Mouse (Mus musculus): ENCODE measurements around the gene Pde8b.

The Pde8b gene

DNA sequence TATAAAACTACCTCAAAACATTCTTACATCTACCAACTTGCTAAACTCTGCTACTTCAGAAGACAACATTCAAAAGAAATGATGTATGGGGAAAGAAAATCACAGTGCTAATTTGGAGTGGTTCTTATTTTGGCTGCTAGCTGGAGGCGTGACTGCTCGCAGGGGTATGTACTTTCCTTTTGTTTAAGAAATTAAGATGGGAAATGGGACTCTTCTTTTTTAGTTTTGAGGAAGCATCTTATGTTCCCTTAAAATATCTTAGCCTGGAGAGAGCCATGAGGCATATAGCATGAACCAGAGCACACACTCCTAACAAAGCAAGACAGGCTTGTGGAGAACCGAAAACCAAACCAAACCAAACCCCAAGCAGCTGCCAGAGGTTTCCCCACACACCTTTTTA, 167.5 kb downstream of the Pde8b start:
- DNase-seq (ENCODE audit: low spot score in 2 of 2): no peak

DNA sequence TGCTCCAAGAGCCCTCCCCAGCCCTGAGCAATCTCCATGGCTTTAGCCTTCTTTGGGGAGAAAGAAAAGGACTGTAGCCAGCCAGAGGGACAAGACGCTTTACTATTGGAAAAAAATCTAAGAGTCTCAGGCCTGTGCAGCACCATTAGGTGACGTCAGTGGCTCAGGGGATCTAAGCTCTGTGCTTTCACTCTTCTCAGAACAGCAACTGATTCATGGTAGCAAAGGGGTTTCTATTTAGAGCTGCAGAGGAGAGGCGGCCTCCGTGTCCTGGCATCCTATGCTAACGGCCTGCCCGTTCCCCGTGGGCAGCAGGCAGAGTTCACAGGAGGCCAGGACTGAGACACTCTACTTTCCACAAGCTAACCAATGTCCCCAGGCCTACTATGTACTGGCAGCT, 169.1 kb downstream of the Pde8b start:
- DNase-seq (ENCODE audit: low spot score in 2 of 2): no peak

- DNase-seq (ENCODE audit: low spot score in 2 of 2): no peak
These were observed 171.6 kb downstream of the Pde8b start for GRCm38 (mm10) chr13:95078492-95078891.

DNA sequence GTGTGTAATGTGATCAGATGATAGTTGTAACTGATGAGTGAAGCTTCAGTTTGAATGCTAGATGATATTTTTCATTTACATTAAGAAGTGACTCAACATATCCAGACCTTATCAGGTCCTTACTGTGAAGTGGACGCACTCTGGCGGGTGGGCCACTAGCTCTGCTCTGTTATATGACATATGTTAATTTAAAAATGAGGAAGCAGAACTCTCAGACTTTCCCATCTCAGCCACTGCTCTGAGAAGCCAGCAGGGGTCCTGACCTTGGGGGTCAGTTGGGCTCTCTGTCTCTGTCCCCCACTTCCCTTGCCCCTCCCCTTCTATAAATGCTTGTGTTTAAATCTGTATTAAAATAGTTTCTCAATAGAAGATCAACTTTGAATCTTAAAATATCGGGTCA, 172.4 kb downstream of the Pde8b start:
- no peak for DNase-seq (ENCODE audit: low spot score in 2 of 2)

GRCm38 (mm10) chr13:95076142-95076541, 174.0 kb downstream of the Pde8b start:
- DNase-seq (ENCODE audit: low spot score in 2 of 2): no peak

GRCm38 (mm10) chr13:95073445-95074172, 176.5 kb downstream of the Pde8b start:
- DNase-seq (ENCODE audit: low spot score in 2 of 2): no peak

GRCm38 (mm10) chr13:95070268-95070667, 179.9 kb downstream of the Pde8b start:
- DNase-seq (ENCODE audit: low spot score in 2 of 2): no peak

- DNase-seq (ENCODE audit: low spot score in 2 of 2): no peak
These were observed 182.3 kb downstream of the Pde8b start for GRCm38 (mm10) chr13:95067854-95068253.

DNA sequence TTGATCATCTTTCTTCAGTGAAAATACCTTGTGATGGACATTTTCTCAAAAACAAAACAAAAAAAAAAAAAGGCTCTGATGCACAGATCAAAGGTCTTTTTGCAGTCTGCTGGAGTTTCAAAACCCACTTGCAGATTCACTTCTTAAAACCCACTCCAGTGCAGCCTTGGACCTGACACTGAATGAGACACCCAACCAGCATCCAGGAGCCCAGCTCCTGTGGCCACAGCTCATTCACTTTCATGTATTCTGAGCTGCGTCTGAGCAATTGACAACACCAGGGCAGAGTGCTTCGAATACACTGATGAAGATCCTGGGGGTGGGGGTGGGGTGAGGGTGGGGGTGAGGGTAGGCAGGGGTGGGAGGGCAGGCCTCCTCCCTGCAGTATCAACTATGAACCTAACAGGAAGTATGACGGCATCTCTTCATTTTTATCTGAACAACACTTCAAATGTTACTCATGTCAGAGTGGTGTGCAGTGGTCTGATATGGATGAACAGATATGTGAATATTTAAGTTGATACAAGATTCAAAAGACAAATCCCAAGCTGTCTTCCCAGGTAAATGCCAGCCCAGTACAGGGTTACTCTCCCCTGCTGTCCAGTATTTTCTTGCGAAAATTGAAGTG, 186.6 kb downstream of the Pde8b start:
- DNase-seq (ENCODE audit: low spot score in 2 of 2): no peak

- DNase-seq (ENCODE audit: low spot score in 2 of 2): no peak
These were observed 191.3 kb downstream of the Pde8b start for GRCm38 (mm10) chr13:95058885-95059284.

GRCm38 (mm10) chr13:95056501-95057280, 193.4 kb downstream of the Pde8b start:
- DNase-seq (ENCODE audit: low spot score in 2 of 2): no peak

DNA sequence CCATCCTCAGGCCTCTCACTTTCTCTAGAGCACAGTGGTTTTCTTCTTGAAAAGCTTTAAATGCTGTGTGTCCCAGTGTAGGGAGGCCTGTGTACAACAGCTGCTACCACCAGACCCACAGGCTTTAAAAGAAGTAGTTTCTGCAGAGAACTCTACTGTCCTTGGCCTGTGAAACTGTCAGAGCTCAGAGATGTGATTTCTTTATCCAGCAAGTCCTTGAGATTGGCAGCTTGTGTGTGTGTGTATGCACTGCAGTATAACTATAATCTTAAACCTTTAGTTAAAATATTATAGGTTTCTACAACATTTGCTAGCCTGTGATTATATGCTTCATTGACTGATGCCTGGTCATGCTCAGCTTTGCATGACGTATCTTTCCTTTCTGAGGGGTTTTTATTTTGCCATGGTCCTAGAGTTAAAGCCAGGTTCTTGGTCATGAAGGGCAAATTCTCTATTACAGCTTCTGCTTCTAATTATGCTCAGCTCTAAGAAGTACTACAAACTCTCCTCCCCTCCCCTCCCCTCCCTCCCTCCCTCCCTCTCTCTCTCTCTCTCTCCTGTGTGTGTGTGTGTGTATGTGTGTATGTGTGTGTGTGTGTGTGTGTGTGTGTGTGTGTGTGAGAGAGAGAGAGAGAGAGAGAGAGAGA, 194.3 kb downstream of the Pde8b start:
- no peak for DNase-seq (ENCODE audit: low spot score in 2 of 2)

- no peak for DNase-seq (ENCODE audit: low spot score in 2 of 2)
These were observed 197.7 kb downstream of the Pde8b start for GRCm38 (mm10) chr13:95052421-95052820.

- DNase-seq (ENCODE audit: low spot score in 2 of 2): no peak
These were observed 199.7 kb downstream of the Pde8b start for GRCm38 (mm10) chr13:95050398-95050797.

GRCm38 (mm10) chr13:95044108-95044507, 206.0 kb downstream of the Pde8b start:
- no peak for DNase-seq (ENCODE audit: low spot score in 2 of 2)

- no peak for DNase-seq (ENCODE audit: low spot score in 2 of 2)
These were observed 209.9 kb downstream of the Pde8b start for GRCm38 (mm10) chr13:95040140-95040738.

DNA sequence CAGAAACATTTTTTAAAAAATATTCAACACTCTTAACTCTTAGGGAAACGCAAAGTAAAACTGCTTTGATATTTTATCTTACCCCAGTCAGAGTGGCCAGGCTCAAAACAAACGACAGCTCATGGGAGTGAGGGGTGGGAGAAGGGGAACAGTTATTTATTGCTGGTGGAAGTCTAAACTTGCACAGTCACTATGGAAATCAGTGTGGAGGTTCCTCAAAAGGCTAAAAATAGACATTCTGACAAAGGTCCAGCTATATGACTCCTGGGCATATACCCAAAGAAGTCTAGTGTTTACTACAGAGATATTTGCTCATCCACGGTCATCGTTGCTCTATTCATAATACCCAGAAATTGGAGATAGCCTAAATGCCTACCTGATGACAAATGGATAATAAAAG, 211.9 kb downstream of the Pde8b start:
- no peak for DNase-seq (ENCODE audit: low spot score in 2 of 2)

GRCm38 (mm10) chr13:95034715-95035114, 215.4 kb downstream of the Pde8b start:
- DNase-seq (ENCODE audit: low spot score in 2 of 2): no peak

GRCm38 (mm10) chr13:95034094-95034493, 216.0 kb downstream of the Pde8b start:
- no peak for DNase-seq (ENCODE audit: low spot score in 2 of 2)

GRCm38 (mm10) chr13:95032973-95033372, 217.2 kb downstream of the Pde8b start:
- no peak for DNase-seq (ENCODE audit: low spot score in 2 of 2)

GRCm38 (mm10) chr13:95032127-95032831, 217.9 kb downstream of the Pde8b start:
- DNase-seq (ENCODE audit: low spot score in 2 of 2): no peak
